Mouse (Mus musculus) heart, embryonic 11.5 days (tissue): Measurements from ENCODE around the gene Kcnj15. TPM values are rescaled to one million over a fixed set of nuclear protein-coding genes. Genes with fewer than 3 reads are reported as not detected.

Experiments used
- ATAC-seq: fragments of 200-750 bp; cut with Nextera tagmentation; replicated peaks from 2 replicates; pipeline ENCODE4 v1.8.0; 2017; ENCODE audit warnings: moderate library complexity; ENCODE audit not compliant: insufficient number of reproducible peaks, low FRiP score, low TSS enrichment
- H3K27ac ChIP-seq: fragments of 300-500 bp; sonication (generic); 2 replicates; pipeline ENCODE4 v1.5.1; 2014; ENCODE audit warnings: mild to moderate bottlenecking, low read depth, low read length
- H3K27me3 ChIP-seq: fragments of 300-500 bp; sonication (generic); 2 replicates; pipeline ENCODE4 v1.6.1; 2014; ENCODE audit warnings: mild to moderate bottlenecking, low read length, mixed read lengths; ENCODE audit not compliant: control insufficient read depth, insufficient read depth
- H3K36me3 ChIP-seq: fragments of 300-500 bp; sonication (generic); 2 replicates; pipeline ENCODE4 v1.6.1; 2014; ENCODE audit warnings: mild to moderate bottlenecking, low read length, moderate library complexity, mixed read lengths; ENCODE audit not compliant: control insufficient read depth, insufficient read depth
- H3K4me1 ChIP-seq: fragments of 300-500 bp; sonication (generic); 2 replicates; pipeline ENCODE4 v1.6.1; 2014; ENCODE audit warnings: low read length; ENCODE audit not compliant: control insufficient read depth, insufficient read depth
- H3K4me2 ChIP-seq: fragments of 300-500 bp; sonication (generic); 2 replicates; pipeline ENCODE4 v1.6.1; 2014; ENCODE audit warnings: mild to moderate bottlenecking, moderate library complexity
- H3K4me3 ChIP-seq: fragments of 300-500 bp; sonication (generic); 2 replicates; pipeline ENCODE4 v1.5.1; 2014; ENCODE audit warnings: low read depth, low read length
- H3K9ac ChIP-seq: fragments of 300-500 bp; sonication (generic); 2 replicates; pipeline ENCODE4 v1.6.1; 2014; ENCODE audit warnings: mild to moderate bottlenecking, low read depth, low read length, moderate library complexity
- H3K9me3 ChIP-seq: fragments of 300-500 bp; sonication (generic); replicated peaks from 2 replicates; pipeline ENCODE4 v1.6.1; 2016; ENCODE audit warnings: low read length; ENCODE audit not compliant: control insufficient read depth
- WGBS: fragments of 180-500 bp; shearing (Covaris S2); extraction: QIAGEN DNeasy Blood & Tissue Kit; methylation state at CpG from one replicate; pipeline ENCODE4 v1.1.7; 2014; ENCODE audit not compliant: insufficient replicate concordance; 5-methylcytosine and 5-hydroxymethylcytosine counted together
- polyA plus RNA-seq: library from polyadenylated mRNA; unstranded; fragments of >200 nt; fragmentation: Nextera tagmentation; extraction: Ambion mirVana; gene quantifications from 2 replicates; pipeline ENCODE4 v1.2.1, GENCODE M21; 2014

Kcnj15 gene
- polyA plus RNA-seq, 1 experiment from 2014 or later, result 0.53 TPM

DNA sequence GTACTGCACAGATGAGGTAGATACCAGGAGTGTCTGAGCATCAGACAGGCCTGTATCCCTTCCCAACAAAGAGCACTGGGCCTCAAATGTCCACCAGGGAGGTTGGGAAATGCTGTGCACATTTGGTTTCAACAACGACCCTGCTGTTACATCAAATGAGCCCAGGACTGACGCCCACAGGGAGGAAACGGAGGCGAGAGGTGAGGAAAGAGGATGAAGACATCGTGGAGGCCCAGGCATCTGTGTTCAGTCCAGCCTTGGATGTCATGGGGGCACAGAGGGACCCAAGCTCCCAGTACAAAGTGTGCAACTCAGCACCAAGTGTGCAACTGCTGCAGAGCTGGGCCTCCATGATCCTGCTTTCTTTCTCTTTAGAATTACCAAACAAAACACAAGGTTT lies 92.4 kb downstream of the Kcnj15 start:
- Histone ChIP-seq H3K9me3 (no peaks in the 10 kb centered on the region), H3K4me2 (no peak overlapping the region), H3K4me1 (peaks cover 41% of the 10 kb centered on the region), H3K27ac (no peak overlapping the region), H3K9ac (no peak overlapping the region), H3K36me3 (no peaks in the 10 kb centered on the region), H3K27me3 (no peaks in the 10 kb centered on the region), H3K4me3 (no peak overlapping the region)
- WGBS, result 61% methylated on average over 5 of the region's 5 CpGs
- no peak for ATAC-seq
